31 mouse cellular contexts compared by ENCODE assay signal in the genomic region with DNA sequence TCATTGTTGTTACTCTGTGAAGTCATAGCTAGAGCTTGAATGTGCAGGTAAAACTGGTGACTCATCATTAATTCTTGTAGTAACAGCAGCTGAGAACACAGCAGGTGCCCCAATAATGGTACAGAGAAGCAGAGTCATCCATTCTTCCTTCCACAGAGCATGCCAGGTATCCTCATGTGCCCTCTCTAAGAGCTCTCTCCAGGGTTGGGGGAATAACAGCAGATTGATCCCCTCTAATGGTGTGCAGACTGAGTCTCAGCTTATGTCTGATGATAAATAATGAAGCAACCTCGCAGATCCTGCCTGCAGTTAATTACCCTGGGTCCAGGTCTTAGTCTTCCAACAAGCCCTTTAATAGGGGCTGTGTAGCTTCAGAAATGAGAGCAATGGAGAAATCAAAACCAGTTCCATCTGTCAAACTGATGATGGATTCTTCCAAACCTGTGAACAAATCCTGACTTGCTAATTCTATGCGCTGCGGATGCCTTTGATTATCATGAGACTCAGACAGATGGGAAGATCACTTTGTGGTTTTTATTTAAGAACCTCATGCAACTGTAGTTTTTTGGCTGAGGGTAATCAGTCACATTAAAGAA.
A peak's percentile ranks its signal among the peaks of the same experiment; 100 is the strongest.
DNase-seq lines count a peak whose midpoint lies in the region; ATAC-seq lines count a peak whose summit lies in the region.
"Had no signal": no experiment of that assay in that cellular context is flagged by ENCODE, and none has a peak within 500 bp of the region (broad histone marks: within the 10 kb centered on the region; RNA-seq: fewer than 3 reads in every experiment).

No protein-coding gene starts in this region.

- no peak overlapping the region for H3K9ac ChIP-seq in forebrain, embryonic 14.5 days (ENCODE audit: low read length)
- H3K9ac ChIP-seq in forebrain, embryonic 12.5 days = no peak overlapping the region
- no peak overlapping the region for H3K9ac ChIP-seq in neural tube, embryonic 14.5 days (replicated peaks; ENCODE audit: low read depth, low read length)
- H3K9ac ChIP-seq: heart, embryonic 13.5 days; kidney, embryonic 15.5 days; limb, embryonic 15.5 days; liver, embryonic 13.5 days; midbrain, embryonic 12.5 days; neural tube, embryonic 12.5 days had no signal

- H3K4me2 ChIP-seq in forebrain, embryonic 14.5 days (ENCODE audit: low read length) = no peak overlapping the region
- no peak overlapping the region for H3K4me2 ChIP-seq in forebrain, embryonic 12.5 days
- no peak overlapping the region for H3K4me2 ChIP-seq in neural tube, embryonic 14.5 days (ENCODE audit: low read depth, low read length)
- H3K4me2 ChIP-seq: heart, embryonic 13.5 days; kidney, embryonic 15.5 days; limb, embryonic 15.5 days; liver, embryonic 13.5 days; midbrain, embryonic 12.5 days; neural tube, embryonic 12.5 days had no signal

- 69% methylated on average over 3 of the region's 3 CpGs for WGBS in forebrain, embryonic 14.5 days
- WGBS in forebrain, embryonic 12.5 days = 73% methylated on average over 3 of the region's 3 CpGs
- 76% methylated on average over 3 of the region's 3 CpGs for WGBS in neural tube, embryonic 14.5 days

- no peaks in the 10 kb centered on the region for H3K27me3 ChIP-seq in forebrain, embryonic 14.5 days (replicated peaks; ENCODE audit: control insufficient read depth, insufficient read depth, low read length)
- H3K27me3 ChIP-seq in forebrain, embryonic 12.5 days = no peaks in the 10 kb centered on the region
- no peaks in the 10 kb centered on the region for H3K27me3 ChIP-seq in neural tube, embryonic 14.5 days (ENCODE audit: control insufficient read depth, insufficient read depth, low read length)
- H3K27me3 ChIP-seq: heart, embryonic 13.5 days; kidney, embryonic 15.5 days; limb, embryonic 15.5 days; liver, embryonic 13.5 days; megakaryocyte, embryonic 14.5 days; midbrain, embryonic 12.5 days; neural tube, embryonic 12.5 days had no signal

- peak; percentile 65; the same call in 1 of the 2 replicates for ATAC-seq in forebrain, embryonic 14.5 days
- ATAC-seq in forebrain, embryonic 12.5 days (ENCODE audit: low FRiP score) = no peak
- ATAC-seq in neural tube, embryonic 14.5 days (ENCODE audit: low read depth) = peak; percentile 70; the same call in 1 of the 2 replicates
- ATAC-seq: hindbrain, embryonic 16.5 days; lung, postnatal 0 days; Patski had no signal

- no peaks in the 10 kb centered on the region for H3K4me1 ChIP-seq in forebrain, embryonic 14.5 days (ENCODE audit: control insufficient read depth, insufficient read depth, low read length)
- no peaks in the 10 kb centered on the region for H3K4me1 ChIP-seq in forebrain, embryonic 12.5 days
- H3K4me1 ChIP-seq in neural tube, embryonic 14.5 days (ENCODE audit: control insufficient read depth, insufficient read depth, low read length) = no peaks in the 10 kb centered on the region
- H3K4me1 ChIP-seq: heart, embryonic 13.5 days; kidney, embryonic 15.5 days; limb, embryonic 10.5 days; limb, embryonic 15.5 days; liver, embryonic 13.5 days; megakaryocyte, embryonic 14.5 days; midbrain, embryonic 12.5 days; neural tube, embryonic 12.5 days had no signal

- H3K27ac ChIP-seq in forebrain, embryonic 14.5 days (ENCODE audit: low read depth, low read length) = no peak overlapping the region
- H3K27ac ChIP-seq in forebrain, embryonic 12.5 days = no peak overlapping the region
- no peak overlapping the region for H3K27ac ChIP-seq in neural tube, embryonic 14.5 days (ENCODE audit: low read depth, low read length)
- H3K27ac ChIP-seq: heart, embryonic 13.5 days; kidney, embryonic 15.5 days; limb, embryonic 10.5 days; limb, embryonic 15.5 days; liver, embryonic 13.5 days; midbrain, embryonic 12.5 days; neural tube, embryonic 12.5 days had no signal

- DNase-seq in forebrain, embryonic 14.5 days (ENCODE audit: low spot score) = peak; percentile 52
- peak; percentile 16 for DNase-seq in layer of hippocampus, adult 9-11 months
- DNase-seq in layer of hippocampus, adult 9-10 months (ENCODE audit: low spot score) = no peak
- DNase-seq in neural tube, embryonic 10.5 days (ENCODE audit: extremely low spot score, low spot score) = no peak
- DNase-seq in telencephalon, adult 2 months (ENCODE audit: low read depth, low spot score) = peak; percentile 45
- DNase-seq in ovary, postnatal 10 days (ENCODE audit: low spot score) = no peak
- DNase-seq: adrenal gland, postnatal 14 days; cerebellum, adult 2 months; cerebellum, postnatal 14 days; gastrocnemius, postnatal 10 days; heart, postnatal 10 days; kidney, adult 18-20 months; kidney, postnatal 36 days; liver, embryonic 13.5 days; lung, adult 18-20 months; lung, postnatal 4 days; retina, postnatal 1 day; right cerebral cortex, postnatal 14 days; thymus, postnatal 25 days had no signal

- no peaks in the 10 kb centered on the region for H3K36me3 ChIP-seq in forebrain, embryonic 14.5 days (ENCODE audit: control insufficient read depth, insufficient read depth, low read length)
- no peaks in the 10 kb centered on the region for H3K36me3 ChIP-seq in forebrain, embryonic 12.5 days (replicated peaks)
- H3K36me3 ChIP-seq in neural tube, embryonic 14.5 days (ENCODE audit: control insufficient read depth, insufficient read depth, low read length) = no peaks in the 10 kb centered on the region
- H3K36me3 ChIP-seq: heart, embryonic 13.5 days; kidney, embryonic 15.5 days; limb, embryonic 10.5 days; limb, embryonic 15.5 days; liver, embryonic 13.5 days; midbrain, embryonic 12.5 days; neural tube, embryonic 12.5 days had no signal

- H3K9me3 ChIP-seq in forebrain, embryonic 14.5 days (replicated peaks; ENCODE audit: control insufficient read depth, low read length) = no peaks in the 10 kb centered on the region
- no peaks in the 10 kb centered on the region for H3K9me3 ChIP-seq in forebrain, embryonic 12.5 days
- H3K9me3 ChIP-seq in neural tube, embryonic 14.5 days (ENCODE audit: control insufficient read depth, low read length) = no peaks in the 10 kb centered on the region
- H3K9me3 ChIP-seq: heart, embryonic 13.5 days; kidney, embryonic 15.5 days; limb, embryonic 10.5 days; limb, embryonic 15.5 days; liver, embryonic 13.5 days; megakaryocyte, embryonic 14.5 days; midbrain, embryonic 12.5 days; neural tube, embryonic 12.5 days had no signal

- no peak overlapping the region for H3K4me3 ChIP-seq in forebrain, embryonic 14.5 days (ENCODE audit: low read depth, low read length)
- H3K4me3 ChIP-seq in forebrain, embryonic 12.5 days (replicated peaks) = no peak overlapping the region
- H3K4me3 ChIP-seq in neural tube, embryonic 14.5 days (ENCODE audit: low read depth, low read length) = no peak overlapping the region
- H3K4me3 ChIP-seq: heart, embryonic 13.5 days; kidney, embryonic 15.5 days; limb, embryonic 10.5 days; limb, embryonic 15.5 days; liver, embryonic 13.5 days; megakaryocyte, embryonic 14.5 days; midbrain, embryonic 12.5 days; neural tube, embryonic 12.5 days had no signal

Comparison
In these comparisons a context has a peak if more than half of its experiments do, and no peak if none do; other contexts are left out.
1. DNase-seq: peak in forebrain, embryonic 14.5 days (single experiment), layer of hippocampus, adult 9-11 months (single experiment) and telencephalon, adult 2 months (single experiment); none in layer of hippocampus, adult 9-10 months (single experiment), neural tube, embryonic 10.5 days (single experiment) and ovary, postnatal 10 days (single experiment).